Mouse (Mus musculus) ES-Bruce4 (cell line): ENCODE data around the gene Camta1. TPM values are rescaled to one million over a fixed set of nuclear protein-coding genes. Genes with fewer than 3 reads are reported as not detected.

ENCODE experiments used
- H3K27ac ChIP-seq: 2 replicates; pipeline ENCODE4 v1.5.1; 2012; ENCODE audit warnings: low read length, inconsistent platforms; ENCODE audit not compliant: insufficient read depth
- H3K27me3 ChIP-seq: 2 replicates; pipeline ENCODE4 v1.6.1; 2012; ENCODE audit warnings: mild to moderate bottlenecking, low read length, inconsistent platforms; ENCODE audit not compliant: control insufficient read depth, poor library complexity, insufficient read depth, severe bottlenecking
- H3K36me3 ChIP-seq: 2 replicates; pipeline ENCODE4 v1.6.1; 2012; ENCODE audit warnings: inconsistent platforms, mild to moderate bottlenecking, low read length, moderate library complexity; ENCODE audit not compliant: control insufficient read depth, poor library complexity, insufficient read depth, severe bottlenecking
- H3K4me1 ChIP-seq: one replicate; pipeline ENCODE4 v1.8.1; 2011; ENCODE audit warnings: low read length; ENCODE audit not compliant: control insufficient read depth, insufficient read depth
- H3K4me3 ChIP-seq: 2 replicates; pipeline ENCODE4 v1.5.1; 2011; ENCODE audit warnings: low read depth, mild to moderate bottlenecking, low read length
- H3K9ac ChIP-seq: 2 replicates; pipeline ENCODE4 v1.6.1; 2012; ENCODE audit warnings: low read depth, mild to moderate bottlenecking, inconsistent platforms; ENCODE audit not compliant: poor library complexity, severe bottlenecking
- H3K9me3 ChIP-seq: replicated peaks from 2 replicates; pipeline ENCODE4 v1.6.1; 2012; ENCODE audit warnings: mild to moderate bottlenecking, low read length, inconsistent platforms; ENCODE audit not compliant: control insufficient read depth, poor library complexity, insufficient read depth, severe bottlenecking
- CTCF ChIP-seq: IDR thresholded peaks from one replicate; pipeline ENCODE4 v1.8.1; 2011; ENCODE audit warnings: low read depth, low read length
- EP300 ChIP-seq: IDR thresholded peaks from 2 replicates; pipeline ENCODE4 v1.6.1; 2011; ENCODE audit warnings: low read depth, low read length; ENCODE audit not compliant: insufficient read depth
- POLR2A ChIP-seq: IDR thresholded peaks from one replicate; pipeline ENCODE4 v1.8.1; 2011; ENCODE audit warnings: low read length; ENCODE audit not compliant: insufficient read depth
- polyA plus RNA-seq: library from polyadenylated mRNA; stranded (reverse); fragments of >200 nt; gene quantifications from 2 replicates; pipeline ENCODE4 v1.2.4, GENCODE M21; 2011; ENCODE audit warnings: low read depth; ENCODE audit not compliant: missing spikeins, insufficient read depth, insufficient read length

Camta1 gene
- polyA plus RNA-seq, 1 experiment, result 85.3 TPM

DNA sequence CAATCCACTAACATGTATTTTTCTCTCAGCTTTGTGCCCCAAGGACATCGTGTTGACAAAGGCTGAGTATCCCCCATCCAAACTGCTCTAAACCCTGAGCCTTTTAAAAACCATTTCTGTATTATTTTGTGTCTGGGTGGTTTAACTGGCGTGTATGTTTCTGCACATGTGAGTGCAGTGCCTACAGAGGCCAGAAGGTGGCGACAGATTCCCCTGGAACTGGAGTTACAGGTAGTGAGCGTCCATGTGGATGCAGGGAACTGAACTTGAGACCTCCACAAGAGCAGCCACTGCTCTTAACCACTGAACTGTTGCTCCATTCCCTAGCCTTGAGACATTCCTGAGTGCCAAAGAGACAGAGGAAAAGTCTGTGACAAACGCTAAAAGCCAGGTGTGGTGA is 621.2 kb downstream of the Camta1 start:
- H3K4me3 ChIP-seq, result no peak overlapping the region
- H3K9me3 ChIP-seq, result no peaks in the 10 kb centered on the region
- no peaks in the 10 kb centered on the region for H3K4me1 ChIP-seq
- no peak overlapping the region for H3K9ac ChIP-seq
- no peaks in the 10 kb centered on the region for H3K27me3 ChIP-seq
- no peak overlapping the region for H3K27ac ChIP-seq
- H3K36me3 ChIP-seq, result no peaks in the 10 kb centered on the region
- TF ChIP-seq POLR2A (no peak), CTCF (peak; percentile 50)

- Histone ChIP-seq H3K9ac (no peak overlapping the region), H3K27me3 (no peaks in the 10 kb centered on the region), H3K4me1 (no peaks in the 10 kb centered on the region), H3K4me3 (no peak overlapping the region), H3K9me3 (no peaks in the 10 kb centered on the region), H3K27ac (no peak overlapping the region), H3K36me3 (no peaks in the 10 kb centered on the region)
- TF ChIP-seq CTCF (peak; percentile 38), EP300 (no peak)
Observed at GRCm38 (mm10) chr4:151238970-151239684, 622.5 kb downstream of the Camta1 start.

DNA sequence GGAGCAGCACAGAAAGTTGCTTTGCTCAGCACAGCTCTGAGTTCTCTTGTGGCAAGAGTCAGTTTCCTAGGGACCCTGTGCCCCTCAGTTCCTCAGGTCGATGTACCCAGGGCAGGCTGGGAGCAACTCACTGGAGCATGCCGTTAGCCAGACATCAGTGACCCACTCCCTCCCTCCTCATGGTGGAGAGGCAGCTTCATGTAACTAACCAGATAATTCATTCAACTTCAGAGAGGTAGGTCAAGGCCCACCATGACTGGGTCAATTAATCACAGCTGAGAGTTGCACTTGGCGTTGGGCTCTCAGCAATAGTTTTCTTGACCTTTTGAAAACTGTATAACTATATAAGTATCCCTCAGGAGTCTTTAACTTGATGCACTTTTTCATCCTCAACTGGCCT is 624.2 kb downstream of the Camta1 start:
- Histone ChIP-seq H3K9me3 (no peaks in the 10 kb centered on the region), H3K9ac (no peak overlapping the region), H3K4me3 (no peak overlapping the region), H3K27me3 (no peaks in the 10 kb centered on the region), H3K27ac (no peak overlapping the region), H3K4me1 (no peaks in the 10 kb centered on the region), H3K36me3 (no peaks in the 10 kb centered on the region)
- no peak for TF ChIP-seq POLR2A
- no peak for TF ChIP-seq CTCF
- no peak for TF ChIP-seq EP300

DNA sequence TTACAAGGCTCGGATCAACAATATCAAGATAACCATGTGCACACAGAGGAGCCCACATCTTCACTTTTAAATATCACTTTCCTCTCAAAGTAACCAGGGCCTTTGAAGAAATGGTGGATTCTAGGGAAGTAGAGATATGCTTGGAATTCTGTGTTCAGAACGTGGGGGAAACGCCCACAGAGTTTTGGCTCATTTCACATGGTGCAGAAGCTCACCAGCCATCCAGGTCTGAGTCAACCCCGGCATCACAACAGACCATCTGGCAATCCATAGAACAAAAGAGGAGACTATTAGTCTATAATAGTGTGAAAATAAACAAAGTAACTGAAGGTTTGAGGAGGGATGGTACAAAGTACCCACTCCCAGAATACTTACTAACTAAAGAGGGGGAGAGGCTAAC is 626.7 kb downstream of the Camta1 start:
- Histone ChIP-seq H3K9me3 (no peaks in the 10 kb centered on the region), H3K27ac (no peak overlapping the region), H3K27me3 (no peaks in the 10 kb centered on the region), H3K36me3 (no peaks in the 10 kb centered on the region), H3K4me1 (no peaks in the 10 kb centered on the region), H3K9ac (no peak overlapping the region), H3K4me3 (no peak overlapping the region)
- TF ChIP-seq CTCF, result no peak
- no peak for TF ChIP-seq POLR2A
- TF ChIP-seq EP300, result no peak

GRCm38 (mm10) chr4:151232028-151232427 is 629.6 kb downstream of the Camta1 start:
- no peaks in the 10 kb centered on the region for H3K9me3 ChIP-seq
- H3K4me3 ChIP-seq, result no peak overlapping the region
- H3K36me3 ChIP-seq, result no peaks in the 10 kb centered on the region
- no peak overlapping the region for H3K27ac ChIP-seq
- TF ChIP-seq POLR2A (no peak), CTCF (peak; percentile 74)
- H3K27me3 ChIP-seq, result no peaks in the 10 kb centered on the region
- no peak overlapping the region for H3K9ac ChIP-seq
- H3K4me1 ChIP-seq, result no peaks in the 10 kb centered on the region

DNA sequence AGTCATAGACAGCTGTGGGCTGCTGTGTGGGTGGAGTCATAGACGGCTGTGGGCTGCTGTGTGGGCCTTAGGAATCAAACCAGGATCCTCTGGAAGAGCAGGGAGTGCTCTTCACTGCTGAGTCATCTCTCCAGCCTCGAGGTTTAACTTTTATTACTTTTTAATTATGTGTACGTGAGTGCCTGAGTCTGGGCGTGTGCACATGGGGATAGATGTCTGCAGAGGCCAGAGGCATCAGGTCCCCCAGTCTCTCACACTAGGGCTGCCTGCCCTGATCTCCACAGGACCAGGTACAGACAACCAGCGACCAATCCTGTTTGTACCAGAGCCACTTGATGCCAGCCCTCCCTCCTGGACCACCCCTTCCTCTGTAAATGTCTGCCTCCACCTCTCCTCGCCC is 632.6 kb downstream of the Camta1 start:
- H3K4me3 ChIP-seq, result no peak overlapping the region
- no peaks in the 10 kb centered on the region for H3K4me1 ChIP-seq
- H3K36me3 ChIP-seq, result no peaks in the 10 kb centered on the region
- TF ChIP-seq POLR2A (no peak), CTCF (no peak), EP300 (no peak)
- no peak overlapping the region for H3K9ac ChIP-seq
- H3K27me3 ChIP-seq, result no peaks in the 10 kb centered on the region
- H3K9me3 ChIP-seq, result no peaks in the 10 kb centered on the region
- H3K27ac ChIP-seq, result no peak overlapping the region

GRCm38 (mm10) chr4:151226496-151226895 is 635.2 kb downstream of the Camta1 start:
- H3K4me1 ChIP-seq, result no peaks in the 10 kb centered on the region
- H3K9me3 ChIP-seq, result no peaks in the 10 kb centered on the region
- H3K27me3 ChIP-seq, result no peaks in the 10 kb centered on the region
- H3K9ac ChIP-seq, result no peak overlapping the region
- H3K36me3 ChIP-seq, result no peaks in the 10 kb centered on the region
- no peak overlapping the region for H3K27ac ChIP-seq
- H3K4me3 ChIP-seq, result no peak overlapping the region
- TF ChIP-seq CTCF (no peak), POLR2A (no peak), EP300 (no peak)
